Mouse (Mus musculus) right cerebral cortex, postnatal 14 days (tissue): Measurements from ENCODE around the gene Cacna1c.

Source experiments
- DNase-seq: peaks from one replicate; pipeline ENCODE4 v3.0.0; 2022

Cacna1c gene

DNA sequence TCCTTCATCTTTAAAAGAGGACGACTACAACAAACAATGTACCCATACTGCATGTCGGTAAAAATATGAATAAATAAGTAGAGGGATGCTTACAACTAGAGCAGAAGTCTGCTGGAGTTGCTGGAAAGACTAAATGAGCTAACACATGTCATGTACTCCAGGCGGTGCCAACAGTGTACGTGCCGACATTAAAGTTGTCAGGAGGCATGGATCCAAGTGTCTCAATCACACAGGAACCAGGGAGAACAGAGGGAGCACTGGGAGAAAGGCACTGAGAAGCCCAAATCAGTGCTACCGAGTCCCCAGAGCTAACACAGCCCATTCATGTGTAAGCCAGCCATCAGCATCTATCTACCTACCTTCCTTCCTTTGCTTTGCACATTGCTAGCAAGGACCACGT is 150.7 kb downstream of the Cacna1c start:
- no peak for DNase-seq

DNA sequence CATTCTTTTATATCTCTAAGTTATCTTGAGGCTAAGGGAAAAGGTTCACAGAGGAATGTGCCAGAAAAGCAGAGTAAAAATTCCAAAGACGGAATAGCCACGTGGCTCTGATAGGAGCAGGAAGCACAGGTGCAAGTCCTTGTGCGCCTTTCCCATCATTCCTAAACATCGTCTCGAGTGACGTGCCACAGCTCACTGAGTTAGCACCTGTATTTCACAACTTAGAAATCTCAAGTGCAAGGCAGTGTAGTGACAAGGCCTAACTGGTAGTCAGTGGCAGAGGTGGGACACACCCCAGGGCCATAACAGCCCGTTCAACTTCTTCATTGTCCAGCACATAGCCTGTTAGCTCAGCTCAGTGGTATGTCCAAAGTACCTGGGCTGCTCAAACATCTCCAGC is 152.1 kb downstream of the Cacna1c start:
- DNase-seq = no peak

DNA sequence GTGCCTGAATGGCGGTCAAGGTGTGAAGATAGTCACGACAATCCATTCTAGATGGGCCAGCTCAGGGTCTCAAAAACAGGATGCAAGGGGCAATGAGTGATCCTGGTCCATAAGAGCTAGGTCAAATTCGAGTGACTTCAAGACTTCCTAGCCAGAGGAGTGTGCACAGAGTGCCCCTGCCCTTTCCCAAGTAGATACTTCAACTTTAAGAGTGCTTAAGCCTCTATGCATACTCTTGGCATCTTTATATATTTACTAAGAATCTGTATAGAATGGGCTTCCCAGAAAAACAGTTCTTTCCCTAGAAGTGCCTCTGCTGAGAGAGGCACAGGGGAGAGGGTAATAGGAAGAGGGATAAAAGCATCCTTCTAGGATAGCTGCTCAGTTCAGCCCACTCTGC is 153.4 kb downstream of the Cacna1c start:
- no peak for DNase-seq

DNA sequence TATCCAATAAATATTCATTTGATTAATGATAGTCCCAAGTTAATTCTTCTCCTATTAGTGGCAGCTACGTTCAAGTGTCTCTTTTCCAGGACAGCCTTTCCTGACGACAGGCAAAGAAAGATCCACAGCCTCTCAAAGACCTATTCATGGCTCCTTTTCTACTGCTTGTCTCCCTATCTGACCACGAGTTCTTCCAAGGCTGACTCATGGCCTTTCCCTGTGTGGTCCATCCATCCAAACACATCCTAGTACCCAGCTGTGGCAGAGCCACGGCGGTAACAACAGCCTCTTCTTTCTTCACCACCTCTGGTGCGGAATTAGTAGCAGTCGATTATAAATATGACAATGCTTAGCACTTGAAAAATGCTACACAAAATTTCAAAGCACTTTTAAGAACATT is 155.3 kb downstream of the Cacna1c start:
- no peak for DNase-seq

DNA sequence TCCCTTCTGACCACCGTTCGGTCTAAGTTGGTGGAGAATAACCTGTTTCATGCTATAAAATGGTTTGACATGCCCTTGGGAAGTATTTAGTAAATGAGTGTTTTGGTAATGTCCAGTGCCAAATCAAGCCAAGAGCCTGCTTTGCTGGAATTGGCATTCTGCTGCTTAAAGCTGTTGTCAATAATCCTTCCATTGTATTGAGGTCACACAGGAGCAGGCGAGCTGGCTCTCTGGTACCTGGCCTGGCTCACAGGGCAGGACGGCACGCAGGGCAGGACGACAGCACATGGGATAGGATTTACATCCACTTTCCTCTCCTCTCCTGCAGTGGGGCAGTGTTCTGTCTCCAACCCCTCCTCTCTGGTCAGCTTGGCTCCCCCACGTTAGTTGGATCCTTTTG is 156.4 kb downstream of the Cacna1c start:
- no peak for DNase-seq

DNA sequence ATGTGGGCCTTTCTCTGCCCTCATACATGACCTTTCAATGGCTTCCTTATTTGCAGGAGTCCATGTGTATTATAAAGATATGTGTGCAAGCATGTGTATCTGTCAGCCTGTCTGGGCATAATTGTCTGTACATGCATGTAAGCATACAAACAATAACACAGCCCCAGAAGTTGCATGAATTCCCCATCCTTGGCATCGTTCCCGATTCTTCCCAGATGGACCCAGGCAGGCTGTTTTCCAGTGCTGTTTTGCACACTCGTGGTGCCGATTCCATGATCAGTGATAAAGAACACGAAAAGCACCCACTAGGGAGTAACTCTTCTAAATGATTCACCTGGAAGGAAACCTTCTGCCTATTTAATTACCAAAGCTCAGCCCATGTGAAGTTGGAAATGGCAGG is 156.9 kb downstream of the Cacna1c start:
- DNase-seq = no peak

DNA sequence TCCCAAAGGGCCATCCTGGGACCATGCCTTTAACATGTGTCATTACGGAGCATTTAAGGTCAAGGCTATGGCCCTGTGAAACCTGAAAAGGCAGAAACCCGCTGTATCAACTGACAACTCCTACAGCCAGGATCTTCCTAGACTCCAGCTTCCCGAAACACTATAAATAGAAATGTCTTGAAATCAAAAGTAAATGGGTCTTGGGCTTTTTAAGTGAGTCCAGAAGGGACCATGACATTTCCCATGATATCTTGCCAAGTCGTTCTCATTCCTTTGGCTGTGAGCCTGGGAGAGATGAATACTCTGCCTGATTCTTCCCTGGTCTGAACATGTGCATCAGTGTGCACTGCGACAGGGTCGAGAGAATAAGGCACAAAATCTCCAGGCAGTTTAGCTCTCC is 158.4 kb downstream of the Cacna1c start:
- DNase-seq = no peak

DNA sequence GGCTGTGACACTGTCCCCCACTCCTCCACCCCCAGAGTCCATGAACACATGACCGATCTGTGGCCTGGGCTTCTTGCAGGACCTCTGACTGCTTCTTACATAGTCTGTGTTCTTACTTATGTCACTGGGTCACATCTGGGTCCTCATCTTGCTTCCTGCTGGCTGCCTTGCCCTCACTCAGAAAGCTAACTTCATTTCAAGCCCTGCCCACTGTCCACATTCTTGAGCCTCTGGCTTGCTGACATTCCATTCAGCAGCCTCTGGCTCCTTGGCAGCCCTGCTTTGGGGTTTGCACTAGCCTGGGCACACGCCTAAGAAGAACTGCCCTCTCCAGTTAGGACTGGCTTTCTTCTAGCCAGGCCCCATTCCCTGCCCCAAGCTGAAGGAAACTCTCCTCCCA is 159.2 kb downstream of the Cacna1c start:
- DNase-seq = no peak

DNA sequence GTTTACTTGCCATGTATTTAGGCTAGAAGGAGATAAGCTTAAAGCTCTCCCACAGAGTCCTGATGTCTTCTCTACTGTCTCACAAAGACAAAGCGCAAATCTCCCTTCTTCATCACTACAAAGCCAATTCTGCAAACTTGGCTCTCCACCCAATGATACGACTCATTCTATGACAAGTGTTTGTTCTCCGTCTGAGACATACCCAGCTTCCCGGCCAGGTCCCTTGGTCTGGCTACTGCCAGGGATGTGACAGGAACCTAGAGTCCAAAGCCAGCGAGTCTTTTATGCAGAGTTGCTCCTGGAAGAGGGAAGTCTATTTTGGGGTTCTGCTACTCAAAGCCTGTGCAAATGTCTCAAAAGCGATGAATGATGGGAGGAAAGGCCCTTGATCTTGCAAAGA is 160.9 kb downstream of the Cacna1c start:
- DNase-seq = no peak

DNA sequence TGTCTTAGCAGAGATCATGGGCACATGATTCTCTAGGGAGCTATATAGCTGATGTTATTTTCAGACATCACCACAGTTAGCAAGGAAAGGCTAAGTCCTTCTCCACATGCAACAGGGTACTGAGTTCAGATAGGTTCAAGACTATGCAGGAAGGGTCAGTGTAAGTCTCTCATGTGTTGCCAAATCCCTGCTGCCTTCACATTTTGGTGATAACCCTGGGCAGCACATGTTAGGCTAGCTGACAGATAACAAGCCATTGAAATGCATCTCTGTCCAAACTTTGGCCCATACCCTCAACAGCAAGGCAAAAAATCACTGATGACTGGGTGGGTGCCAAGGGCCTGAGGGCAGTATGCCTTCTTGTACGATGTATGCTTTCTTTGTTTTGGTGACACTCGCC is 161.3 kb downstream of the Cacna1c start:
- DNase-seq = no peak

DNA sequence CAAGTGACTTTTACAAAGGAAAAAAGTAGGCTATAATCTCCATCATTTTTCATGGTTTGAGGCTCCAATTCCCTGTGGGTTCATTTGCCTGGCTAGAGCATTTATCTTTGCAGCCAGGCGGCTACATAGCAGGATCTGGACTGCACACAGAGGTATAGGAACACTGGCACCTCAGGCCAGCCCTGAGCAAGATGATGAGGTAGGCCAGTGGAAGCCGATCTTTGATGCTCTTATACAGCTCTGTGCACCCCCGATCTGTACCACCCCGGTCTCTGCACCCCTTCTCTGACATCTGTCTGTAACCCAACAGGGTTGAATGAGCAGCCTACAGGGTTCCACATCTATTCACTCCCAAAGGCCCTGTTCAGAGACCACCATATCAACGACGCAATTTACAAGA is 168.3 kb downstream of the Cacna1c start:
- no peak for DNase-seq

DNA sequence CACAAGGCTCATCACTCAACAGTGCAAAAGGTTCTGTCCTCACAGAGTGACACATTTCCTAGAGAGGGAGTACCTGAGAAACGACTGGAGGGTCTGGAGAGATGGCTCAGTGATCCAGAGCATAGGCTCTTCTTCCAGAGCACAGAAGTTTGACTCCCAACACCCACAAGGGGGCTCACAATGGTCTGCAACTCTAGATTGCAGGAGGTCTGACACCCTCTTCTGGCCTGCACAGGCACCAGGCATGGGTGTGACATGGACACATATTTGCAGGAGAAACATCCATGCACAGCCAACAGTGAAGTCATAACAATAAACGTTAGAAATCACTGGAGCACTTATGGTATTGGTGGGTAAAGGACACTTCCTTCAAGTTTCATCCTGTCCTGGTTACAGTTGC is 173.4 kb downstream of the Cacna1c start:
- no peak for DNase-seq

DNA sequence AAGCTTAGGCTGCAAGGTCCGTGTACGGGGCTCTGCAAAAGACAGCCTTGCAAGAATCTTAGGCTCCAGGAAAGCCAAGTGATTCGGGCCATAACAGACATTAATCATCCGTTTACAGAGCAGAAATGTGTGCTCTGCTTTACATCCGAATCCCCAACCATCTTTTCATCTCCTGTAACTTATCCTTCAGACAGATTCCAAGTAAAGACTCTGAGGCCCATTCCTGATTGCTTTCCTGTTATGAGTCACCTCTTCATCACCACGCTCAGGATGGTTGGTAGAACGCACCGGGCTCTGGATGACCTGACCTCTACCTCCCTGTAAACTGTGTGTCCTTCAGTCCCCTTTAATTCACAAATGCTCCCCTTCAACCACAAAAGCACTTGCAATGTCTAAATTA is 175.0 kb downstream of the Cacna1c start:
- DNase-seq = no peak

DNA sequence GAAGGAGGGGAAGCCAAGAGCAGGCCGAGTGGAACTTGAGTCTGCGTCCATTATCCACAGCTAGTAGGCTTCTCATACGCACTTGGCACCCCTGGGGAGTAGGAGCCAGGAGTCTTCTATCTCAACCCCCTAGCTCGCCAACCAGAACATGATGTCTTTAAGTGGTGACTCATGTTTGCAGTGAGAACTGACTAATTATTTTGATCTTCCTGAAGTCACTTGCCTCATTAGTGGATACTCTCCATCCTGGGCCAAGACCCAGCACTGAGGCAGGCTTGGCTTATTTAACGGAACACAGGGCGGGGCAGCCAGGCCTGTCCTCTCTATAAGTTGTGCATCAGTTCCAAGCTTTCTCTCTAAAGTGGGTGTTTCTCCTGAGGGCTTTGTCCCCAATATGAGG is 177.3 kb downstream of the Cacna1c start:
- DNase-seq = no peak

DNA sequence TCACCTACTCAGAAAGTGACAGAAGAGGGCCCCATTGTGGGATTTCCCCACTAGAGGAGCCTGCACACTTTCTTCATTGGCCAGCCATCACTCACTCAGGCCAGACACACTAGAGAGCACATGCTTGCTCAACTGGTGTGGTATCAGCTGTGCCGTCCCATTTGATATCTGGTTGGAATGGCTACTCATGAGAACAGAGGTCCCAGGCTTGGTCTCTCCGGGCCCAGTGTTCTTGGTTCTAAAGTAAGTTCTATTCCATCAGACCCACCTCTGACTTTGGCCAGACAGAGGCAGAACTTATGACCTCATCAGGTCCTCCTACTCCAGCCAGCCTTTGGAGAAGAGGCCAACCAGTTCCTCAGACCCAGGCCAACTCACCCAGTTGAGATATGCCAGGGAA is 178.0 kb downstream of the Cacna1c start:
- no peak for DNase-seq

DNA sequence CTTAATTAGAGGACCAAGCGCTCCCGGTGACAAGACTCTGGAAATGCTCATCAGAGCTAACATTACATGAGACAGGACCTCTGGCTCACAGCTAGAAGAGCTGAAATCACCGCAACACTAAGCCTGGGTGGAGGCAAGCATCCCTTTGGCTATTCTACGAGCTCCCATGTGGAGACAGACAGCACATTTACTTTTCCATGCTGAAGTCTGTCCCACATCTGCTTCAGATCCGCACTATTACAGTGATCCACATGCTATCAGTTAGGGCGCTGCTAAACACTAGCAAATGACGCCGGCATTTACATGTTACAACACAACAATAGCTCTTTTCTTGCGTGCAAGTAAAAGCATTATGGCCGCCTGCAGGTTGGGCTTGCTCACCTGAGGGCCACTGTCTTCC is 178.7 kb downstream of the Cacna1c start:
- DNase-seq = no peak

DNA sequence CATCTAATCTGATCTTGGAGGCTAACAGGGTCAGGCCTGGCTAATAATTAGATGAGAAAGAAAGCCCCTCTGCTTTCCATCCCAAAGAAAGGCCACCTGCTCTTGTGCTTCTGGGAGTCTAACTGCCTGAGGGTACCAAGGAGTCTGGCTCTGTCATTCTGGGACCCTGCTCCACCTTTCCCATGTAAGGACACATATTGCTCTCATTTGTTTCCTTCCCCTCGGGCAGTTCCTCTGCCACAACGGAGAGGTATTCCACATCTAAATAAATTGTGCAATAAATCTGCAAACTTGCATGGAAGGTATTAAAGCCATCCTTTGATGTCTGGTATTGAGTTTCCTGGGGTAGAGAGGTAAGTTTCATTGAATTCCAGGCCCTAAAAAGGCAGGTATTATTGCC is 180.9 kb downstream of the Cacna1c start:
- no peak for DNase-seq

DNA sequence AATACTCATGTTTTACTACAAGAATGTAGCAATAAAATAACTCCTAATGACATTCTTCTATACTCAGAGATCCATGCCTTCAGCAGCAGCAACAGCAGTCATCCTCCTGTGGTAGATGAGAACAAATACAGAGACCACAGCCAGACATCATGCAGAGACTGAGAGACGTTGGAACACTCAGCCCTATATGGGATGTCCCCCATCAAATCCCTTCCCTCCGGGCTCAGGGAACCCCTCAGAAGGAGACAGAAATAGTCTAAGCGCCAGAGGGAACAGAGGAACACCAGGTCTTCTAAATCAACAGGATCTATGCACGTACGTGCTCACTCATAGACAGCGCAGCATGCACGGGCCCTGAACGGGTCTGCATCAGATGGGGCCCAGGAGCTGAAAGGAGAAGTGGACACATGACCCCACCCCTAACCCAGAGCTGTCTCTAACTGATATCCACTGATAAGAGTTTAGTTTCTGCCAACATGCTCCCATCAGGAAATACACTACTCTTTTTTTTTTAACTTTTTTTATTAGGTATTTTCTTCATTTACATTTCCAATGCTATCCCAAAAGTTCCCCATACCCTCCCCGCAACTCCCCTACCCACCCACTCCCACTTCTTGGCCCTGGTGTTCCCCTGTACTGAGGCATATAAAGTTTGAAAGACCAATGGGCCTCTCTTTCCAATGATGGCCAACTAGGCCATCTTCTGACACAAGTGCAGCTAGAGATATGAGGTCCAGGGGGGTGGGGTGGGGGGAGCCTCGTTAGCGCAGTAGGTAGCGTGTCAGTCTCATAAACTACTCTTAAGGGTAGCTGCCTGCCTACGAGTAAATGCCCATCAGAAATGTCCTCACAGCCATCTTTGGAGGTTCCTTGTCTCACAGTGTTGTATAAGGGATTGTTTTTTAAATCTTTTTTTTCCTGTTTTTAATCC is 182.8 kb downstream of the Cacna1c start:
- no peak for DNase-seq

DNA sequence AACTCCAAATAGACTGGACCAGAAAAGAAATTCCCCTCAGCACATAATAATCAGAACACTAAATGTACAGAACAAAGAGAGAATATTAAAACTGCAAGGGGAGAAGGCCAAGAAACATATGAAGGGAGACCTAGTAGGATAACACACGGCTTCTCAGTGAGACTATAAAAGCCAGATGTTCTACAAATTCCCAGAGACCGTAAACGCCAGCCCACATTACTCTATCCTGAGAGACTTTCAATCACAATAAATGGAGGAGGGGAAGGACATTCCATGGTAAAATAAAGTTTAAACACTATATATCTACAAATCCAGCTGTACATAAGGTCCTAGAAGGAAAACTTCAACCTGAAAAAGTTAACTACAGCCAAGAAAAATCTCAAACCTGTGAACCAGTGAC is 185.3 kb downstream of the Cacna1c start:
- no peak for DNase-seq

DNA sequence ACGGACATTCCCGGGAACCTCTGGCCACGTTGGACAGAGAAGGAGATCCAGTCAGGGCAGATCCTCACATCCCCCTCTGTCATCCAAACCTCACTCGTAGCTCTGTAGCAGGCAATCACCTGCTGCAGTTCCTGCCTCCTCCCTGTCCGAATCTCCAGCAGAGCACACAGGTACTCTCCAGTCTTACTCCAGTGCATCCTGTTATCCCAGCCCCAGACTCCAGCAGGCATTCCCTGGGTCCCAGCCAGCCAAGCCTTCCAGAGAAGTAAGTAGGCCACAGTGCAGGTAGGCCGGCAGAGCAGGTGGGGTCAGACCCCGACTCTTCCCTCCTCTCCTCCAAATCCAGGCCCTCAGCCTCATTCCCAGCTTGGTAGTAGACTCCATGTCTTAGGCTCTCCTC is 186.7 kb downstream of the Cacna1c start:
- DNase-seq = no peak

DNA sequence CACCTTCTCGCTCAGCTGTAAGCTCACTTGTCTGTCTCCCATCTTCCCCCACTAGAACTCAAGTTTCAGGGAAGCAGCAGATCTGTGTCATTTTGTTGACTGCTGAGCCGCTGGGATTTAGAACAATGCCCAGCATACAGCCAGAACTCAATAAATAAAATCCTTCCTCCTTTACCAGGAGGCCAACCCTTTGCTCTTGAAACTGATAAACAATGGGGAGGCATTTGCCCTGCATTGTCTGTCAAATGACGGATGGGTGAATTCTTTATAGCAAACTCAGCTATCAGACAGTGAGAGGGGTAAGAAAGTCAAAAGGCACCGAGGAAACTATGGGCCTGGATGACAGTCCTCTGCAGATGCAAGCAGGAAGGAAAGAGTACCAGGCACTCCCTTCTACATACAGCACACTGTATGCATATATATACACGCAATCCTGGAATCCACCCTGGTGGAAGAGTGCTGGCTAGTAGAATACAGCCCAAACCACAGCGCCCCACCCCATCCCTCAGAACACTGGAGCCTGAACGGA is 187.5 kb downstream of the Cacna1c start:
- DNase-seq = no peak

DNA sequence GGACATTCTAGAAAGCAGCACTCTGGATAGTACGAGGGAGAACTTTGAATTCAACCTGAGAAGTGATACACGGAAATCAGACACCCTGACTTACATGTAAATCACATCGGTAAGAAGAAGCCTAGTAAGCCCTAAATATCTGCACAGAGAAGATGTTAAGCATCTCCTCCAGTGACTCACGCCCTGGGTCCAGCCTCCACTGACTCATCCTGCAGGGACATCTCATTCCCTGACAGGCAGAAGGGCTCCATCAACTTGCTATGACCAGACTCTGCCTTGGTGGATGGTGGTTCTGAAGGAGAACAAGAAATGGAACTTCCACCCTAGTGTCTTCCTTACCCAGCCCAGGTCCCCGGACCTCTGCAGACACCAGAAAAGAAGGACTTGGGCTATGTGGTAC is 191.6 kb downstream of the Cacna1c start:
- no peak for DNase-seq

DNA sequence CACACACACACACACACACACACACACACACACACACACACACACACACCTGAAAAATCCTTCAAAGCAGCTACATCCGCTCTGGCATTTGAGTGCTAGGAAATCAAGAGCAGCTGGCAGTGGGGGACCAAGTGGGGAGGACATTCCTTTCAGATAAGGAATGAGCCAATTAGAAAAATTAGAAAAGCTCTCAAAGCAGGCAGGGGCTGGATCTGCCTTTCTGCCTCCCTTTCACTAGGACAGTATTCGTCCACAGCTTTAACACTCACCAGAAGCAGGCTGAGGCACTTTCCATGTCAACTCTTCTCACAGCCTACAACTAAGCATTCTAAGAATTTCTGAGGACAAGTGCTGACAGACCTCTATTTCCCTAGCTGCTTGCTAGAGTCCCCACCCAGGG is 194.8 kb downstream of the Cacna1c start:
- DNase-seq = no peak

DNA sequence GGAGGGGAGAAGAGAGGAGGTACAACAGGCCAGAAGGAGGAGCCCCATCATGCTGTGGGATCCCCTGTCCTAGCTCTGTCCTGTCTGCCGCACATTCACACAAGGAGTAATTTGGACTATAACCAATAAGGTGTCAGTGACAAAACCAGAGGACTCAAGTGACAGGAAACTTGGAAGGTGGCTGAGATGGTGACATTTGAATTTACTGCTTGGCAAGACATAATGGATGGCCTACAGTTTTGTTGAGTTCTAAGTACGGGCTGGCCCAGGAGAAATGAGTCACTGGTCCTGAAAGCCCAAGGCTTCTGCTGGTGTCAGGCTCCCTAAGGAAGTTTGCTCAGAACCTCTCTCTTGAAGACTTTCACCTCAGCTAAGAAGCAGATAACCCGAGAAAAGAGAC is 196.0 kb downstream of the Cacna1c start:
- no peak for DNase-seq

DNA sequence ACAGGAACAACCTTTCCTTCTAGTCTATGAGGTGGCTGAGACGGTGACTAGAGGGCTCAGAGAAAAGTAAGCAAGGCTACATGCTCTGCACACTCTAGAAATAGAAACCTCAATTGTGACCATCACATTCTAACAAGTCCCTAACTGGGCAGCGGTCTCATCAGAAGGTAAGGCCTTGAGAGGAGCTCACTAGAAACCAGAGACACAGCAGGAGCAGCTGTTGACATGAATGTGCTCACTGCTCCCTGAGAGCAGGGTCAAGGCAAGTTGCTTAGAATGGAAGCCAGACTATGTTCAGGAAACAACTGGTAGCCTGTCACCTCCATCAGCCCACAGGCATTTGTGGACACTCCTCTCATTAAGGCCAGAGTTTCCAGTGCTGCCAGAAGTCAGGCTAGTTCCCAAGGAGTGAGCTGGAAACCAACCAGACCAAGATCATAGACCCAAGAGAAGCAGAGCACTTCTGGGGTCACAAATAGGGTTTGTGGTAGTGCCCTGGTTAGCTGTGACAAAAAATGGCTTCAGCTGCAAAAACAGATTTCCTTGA is 196.8 kb downstream of the Cacna1c start:
- no peak for DNase-seq
